Mouse (Mus musculus) gonadal fat pad, adult 2 months (tissue): ENCODE data around the gene Specc1l. TPM values are rescaled to one million over a fixed set of nuclear protein-coding genes. Genes with fewer than 3 reads are reported as not detected.
"Not testable (repeated sequence)": the region's sequence is repeated elsewhere in the genome, so short reads cannot be mapped to it uniquely, and the experiment has no call there.

ENCODE experiments used
- DNase-seq: peaks from one replicate; pipeline ENCODE4 v3.0.0-alpha.2; 2012; ENCODE audit warnings: low read depth
- polyA plus RNA-seq: library from polyadenylated mRNA; depleted of rRNA; stranded (reverse); fragments of >200 nt; gene quantifications from 2 replicates; pipeline ENCODE4 v1.2.3, GENCODE M21; 2012; rRNA removed

Gene Specc1l
- polyA plus RNA-seq, 1 experiment, result 19.2 TPM

DNA sequence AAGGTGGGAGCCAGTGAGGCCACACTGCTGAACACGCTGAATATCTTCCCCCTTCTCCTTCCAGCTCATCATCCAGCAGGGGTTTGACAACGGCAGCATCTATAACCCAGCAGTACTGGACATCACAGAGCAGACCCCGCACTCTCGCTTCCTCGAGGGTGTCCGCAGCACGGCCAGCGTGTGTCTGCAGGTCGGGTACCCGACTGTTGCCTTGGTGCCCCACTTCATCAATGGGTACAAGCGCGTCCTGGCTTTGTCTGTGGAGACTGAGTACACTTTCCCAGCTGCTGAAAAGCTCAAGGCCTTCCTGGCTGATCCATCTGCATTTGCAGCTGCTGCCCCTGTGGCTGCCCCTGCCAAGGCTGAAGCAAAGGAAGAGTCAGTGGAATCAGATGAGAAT lies 140.7 kb downstream of the Specc1l start:
- DNase-seq, result no peak

GRCm38 (mm10) chr10:75353838-75354241 lies 142.0 kb downstream of the Specc1l start:
- DNase-seq, result not testable (repeated sequence)

- DNase-seq, result no peak
Observed at GRCm38 (mm10) chr10:75355341-75355740, 143.5 kb downstream of the Specc1l start.

Other genes starting within 250 kb of the Specc1l start
- gene Gnaz, start 244.9 kb upstream of the Specc1l start, polyA plus RNA-seq, result 6.4 and 7.6 TPM in 2 replicates
- gene Rsph14, start 179.5 kb upstream of the Specc1l start, polyA plus RNA-seq, result 0.93 and 2.7 TPM in 2 replicates
- 5.0 and 6.8 TPM in 2 replicates for gene Rab36, start 175.0 kb upstream of the Specc1l start, polyA plus RNA-seq
- 23.2 and 30.1 TPM in 2 replicates for gene Bcr, start 151.5 kb upstream of the Specc1l start, polyA plus RNA-seq
- 10.7 and 13.6 TPM in 2 replicates for gene Adora2a, start 104.8 kb downstream of the Specc1l start, polyA plus RNA-seq
- gene Upb1, start 189.0 kb downstream of the Specc1l start, polyA plus RNA-seq, result 0.96 and 0.98 TPM in 2 replicates